Mouse (Mus musculus): ENCODE results near the gene Txlnb. TPM values are rescaled to one million over a fixed set of nuclear protein-coding genes. Genes with fewer than 3 reads are reported as not detected.

Gene Txlnb
- polyA plus RNA-seq (2021; fragmentation: Nextera tagmentation), result 0.73 and 1.3 TPM in 2 replicates
- long read RNA-seq, experiment 1, partial matches to known transcripts, result 0 of 1 reads
- long read RNA-seq, experiment 1, other reads (novel, unspliced or antisense), result 1 of 1 reads
- long read RNA-seq, experiment 2, full-length matches to known transcripts, result 7 of 9 reads
- long read RNA-seq, experiment 2, partial matches to known transcripts, result 1 of 9 reads
- long read RNA-seq, experiment 2, other reads (novel, unspliced or antisense), result 1 of 9 reads

GRCm38 (mm10) chr10:17795767-17796631 is at the start of gene Txlnb:
TSS of gene Txlnb (plus strand) at chr10:17796226.

Other genes starting within 250 kb of the Txlnb start
- 18.4 and 22.4 TPM in 2 replicates for gene Cited2, start 73.0 kb upstream of the Txlnb start, polyA plus RNA-seq (2021; fragmentation: Nextera tagmentation)
- 2.6 TPM in 2 replicates for gene Heca, start 151.8 kb downstream of the Txlnb start, polyA plus RNA-seq (2021; fragmentation: Nextera tagmentation)
- gene Abracl, start 227.1 kb downstream of the Txlnb start, polyA plus RNA-seq (2021; fragmentation: Nextera tagmentation), result 50.6 and 50.9 TPM in 2 replicates